Mouse (Mus musculus) neural tube, embryonic 11.5 days (tissue): ENCODE measurements at regions not wholly inside any gene's neighbourhood (a gene's known extent, or its start where the extent isn't known, plus 50 kb on each side); places are given as distances from the start of the nearest gene placed in this dataset.

Source experiments
- ATAC-seq: fragments of 200-750 bp; cut with Nextera tagmentation; 2 replicates; pipeline ENCODE4 v1.8.0; 2017; ENCODE audit warnings: moderate number of reproducible peaks, mild to moderate bottlenecking, moderate TSS enrichment, moderate library complexity; ENCODE audit not compliant: insufficient read depth, low FRiP score, low TSS enrichment
- DNase-seq: peaks from one replicate; pipeline ENCODE4 v3.0.0-alpha.2; 2015; ENCODE audit warnings: low spot score
- H3K27ac ChIP-seq: fragments of 300-500 bp; sonication (generic); 2 replicates; pipeline ENCODE4 v1.5.1; 2014; ENCODE audit warnings: low read depth, mild to moderate bottlenecking, low read length
- H3K27me3 ChIP-seq: fragments of 300-500 bp; sonication (generic); 2 replicates; pipeline ENCODE4 v1.6.1; 2014; ENCODE audit warnings: mild to moderate bottlenecking, low read length, mixed read lengths; ENCODE audit not compliant: control insufficient read depth, insufficient read depth
- H3K36me3 ChIP-seq: fragments of 300-500 bp; sonication (generic); 2 replicates; pipeline ENCODE4 v1.6.1; 2014; ENCODE audit warnings: mild to moderate bottlenecking, low read length, moderate library complexity, mixed read lengths; ENCODE audit not compliant: control insufficient read depth, insufficient read depth
- H3K4me1 ChIP-seq: fragments of 300-500 bp; sonication (generic); 2 replicates; pipeline ENCODE4 v1.6.1; 2014; ENCODE audit warnings: low read length, mixed read lengths; ENCODE audit not compliant: control insufficient read depth, insufficient read depth
- H3K4me2 ChIP-seq: fragments of 300-500 bp; sonication (generic); 2 replicates; pipeline ENCODE4 v1.6.1; 2014; ENCODE audit warnings: low read depth, mild to moderate bottlenecking, moderate library complexity
- H3K4me3 ChIP-seq: fragments of 300-500 bp; sonication (generic); 2 replicates; pipeline ENCODE4 v1.5.1; 2014; ENCODE audit warnings: low read depth, low read length
- H3K9ac ChIP-seq: fragments of 300-500 bp; sonication (generic); 2 replicates; pipeline ENCODE4 v1.6.1; 2014; ENCODE audit warnings: mild to moderate bottlenecking, low read length
- H3K9me3 ChIP-seq: fragments of 300-500 bp; sonication (generic); 2 replicates; pipeline ENCODE4 v1.6.1; 2016; ENCODE audit warnings: low read length; ENCODE audit not compliant: control insufficient read depth
- WGBS: fragments of 180-500 bp; shearing (Covaris S2); extraction: QIAGEN DNeasy Blood & Tissue Kit; methylation state at CpG from one replicate; pipeline ENCODE4 v1.1.7; 2014; 5-methylcytosine and 5-hydroxymethylcytosine counted together

GRCm38 (mm10) chr9:101596898-101597297, 264.7 kb upstream of the 9630041A04Rik start:
- whole genome bisulfite sequencing, result 88% methylated on average over 3 of the region's 3 CpGs
- H3K4me1 ChIP-seq, result no peaks in the 10 kb centered on the region
- H3K27ac ChIP-seq, result no peak overlapping the region
- no peaks in the 10 kb centered on the region for H3K36me3 ChIP-seq
- H3K4me3 ChIP-seq, result no peak overlapping the region
- no peaks in the 10 kb centered on the region for H3K9me3 ChIP-seq
- DNase-seq, result no peak
- ATAC-seq, result no peak
- no peak overlapping the region for H3K9ac ChIP-seq
- H3K4me2 ChIP-seq, result no peak overlapping the region
- no peaks in the 10 kb centered on the region for H3K27me3 ChIP-seq

- H3K4me3 ChIP-seq, result no peak overlapping the region
Measured at GRCm38 (mm10) chr9:101595101-101595650, 266.5 kb upstream of the 9630041A04Rik start.

DNA sequence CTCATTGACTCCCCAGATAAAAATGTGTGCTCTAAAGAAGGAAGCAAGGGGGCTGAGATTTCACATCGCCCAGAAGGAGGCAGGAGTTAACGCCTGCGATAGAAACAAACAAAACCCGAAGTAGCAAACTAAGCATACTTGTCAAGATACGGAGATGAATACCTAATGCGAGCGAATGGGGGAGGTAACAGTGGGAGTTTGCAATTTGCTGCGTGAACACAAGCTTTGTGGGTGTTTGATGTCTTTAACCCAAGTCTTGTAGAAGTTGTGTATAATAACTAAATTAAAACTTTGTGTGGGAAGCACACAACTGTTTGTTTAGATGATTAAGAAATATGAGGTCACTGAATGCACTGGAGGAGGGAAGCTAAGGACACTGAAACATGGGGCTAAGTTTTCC, 269.0 kb upstream of the 9630041A04Rik start:
- WGBS, result 80% methylated on average over 8 of the region's 8 CpGs
- Histone ChIP-seq H3K27ac (no peak overlapping the region), H3K4me1 (no peaks in the 10 kb centered on the region), H3K27me3 (no peaks in the 10 kb centered on the region), H3K9me3 (no peaks in the 10 kb centered on the region), H3K4me3 (no peak overlapping the region), H3K4me2 (no peak overlapping the region), H3K9ac (no peak overlapping the region), H3K36me3 (no peaks in the 10 kb centered on the region)
- no peak for ATAC-seq
- DNase-seq, result no peak

More at GRCm38 (mm10) chr9:101595101-101595650, 266.5 kb upstream of the 9630041A04Rik start:
- H3K9ac ChIP-seq, result no peak overlapping the region
- DNase-seq (no peak), ATAC-seq (no peak)
- no peak overlapping the region for H3K27ac ChIP-seq
- 86% methylated on average over 14 of the region's 14 CpGs for WGBS
- H3K4me2 ChIP-seq, result no peak overlapping the region
- no peaks in the 10 kb centered on the region for H3K36me3 ChIP-seq
- no peaks in the 10 kb centered on the region for H3K27me3 ChIP-seq
- H3K9me3 ChIP-seq, result no peaks in the 10 kb centered on the region
- no peaks in the 10 kb centered on the region for H3K4me1 ChIP-seq

DNA sequence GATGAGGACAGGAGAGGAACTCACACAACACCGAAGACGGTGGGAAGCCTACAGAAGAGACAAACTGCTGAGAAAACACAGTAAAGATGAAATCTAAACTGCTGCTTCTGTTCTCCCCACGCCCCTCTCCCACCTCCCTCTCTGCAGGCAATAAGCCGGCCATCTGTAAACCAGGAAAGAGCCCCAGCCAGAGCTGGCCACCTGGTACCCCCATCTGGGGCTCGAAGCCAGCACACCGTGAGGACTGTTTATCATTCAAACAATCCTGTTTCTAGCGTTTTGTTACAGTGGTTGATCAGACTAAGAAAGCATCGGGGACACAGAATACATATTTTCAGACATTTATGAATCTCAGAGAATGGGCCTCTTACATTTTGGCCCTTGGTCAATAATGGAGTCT, 270.0 kb upstream of the 9630041A04Rik start:
- ATAC-seq (no peak), DNase-seq (no peak)
- H3K4me2 ChIP-seq, result no peak overlapping the region
- no peaks in the 10 kb centered on the region for H3K36me3 ChIP-seq
- H3K27ac ChIP-seq, result no peak overlapping the region
- no peaks in the 10 kb centered on the region for H3K27me3 ChIP-seq
- H3K9ac ChIP-seq, result no peak overlapping the region
- no peak overlapping the region for H3K4me3 ChIP-seq
- WGBS, result 43% methylated on average over 8 of the region's 8 CpGs
- H3K9me3 ChIP-seq, result no peaks in the 10 kb centered on the region
- no peaks in the 10 kb centered on the region for H3K4me1 ChIP-seq

- no peaks in the 10 kb centered on the region for H3K27me3 ChIP-seq
Measured at GRCm38 (mm10) chr9:101590310-101590709, 271.3 kb upstream of the 9630041A04Rik start.

GRCm38 (mm10) chr9:101581064-101581463, 280.6 kb upstream of the 9630041A04Rik start:
- Histone ChIP-seq H3K4me3 (no peak overlapping the region), H3K9ac (no peak overlapping the region), H3K4me2 (no peak overlapping the region), H3K9me3 (no peaks in the 10 kb centered on the region; the same call in 1 of the 2 replicates), H3K4me1 (no peaks in the 10 kb centered on the region), H3K36me3 (no peaks in the 10 kb centered on the region), H3K27me3 (no peaks in the 10 kb centered on the region), H3K27ac (no peak overlapping the region)
- ATAC-seq, result no peak
- no peak for DNase-seq
- WGBS, result 92% methylated on average over 4 of the region's 4 CpGs

More at GRCm38 (mm10) chr9:101590310-101590709, 271.3 kb upstream of the 9630041A04Rik start:
- Histone ChIP-seq H3K4me3 (no peak overlapping the region), H3K9ac (no peak overlapping the region), H3K4me1 (no peaks in the 10 kb centered on the region), H3K4me2 (no peak overlapping the region), H3K9me3 (no peaks in the 10 kb centered on the region), H3K27ac (no peak overlapping the region), H3K36me3 (no peaks in the 10 kb centered on the region)
- DNase-seq (no peak), ATAC-seq (no peak)
- WGBS, result 86% methylated on average over 3 of the region's 3 CpGs

GRCm38 (mm10) chr9:101570714-101571113, 290.9 kb upstream of the 9630041A04Rik start:
- no peak overlapping the region for H3K27ac ChIP-seq
- no peak overlapping the region for H3K4me3 ChIP-seq
- no peaks in the 10 kb centered on the region for H3K4me1 ChIP-seq
- no peaks in the 10 kb centered on the region for H3K9me3 ChIP-seq
- H3K27me3 ChIP-seq, result no peaks in the 10 kb centered on the region
- H3K36me3 ChIP-seq, result no peaks in the 10 kb centered on the region
- 8% methylated on average over 4 of the region's 4 CpGs for WGBS
- DNase-seq (no peak), ATAC-seq (no peak)
- no peak overlapping the region for H3K4me2 ChIP-seq
- H3K9ac ChIP-seq, result no peak overlapping the region

DNA sequence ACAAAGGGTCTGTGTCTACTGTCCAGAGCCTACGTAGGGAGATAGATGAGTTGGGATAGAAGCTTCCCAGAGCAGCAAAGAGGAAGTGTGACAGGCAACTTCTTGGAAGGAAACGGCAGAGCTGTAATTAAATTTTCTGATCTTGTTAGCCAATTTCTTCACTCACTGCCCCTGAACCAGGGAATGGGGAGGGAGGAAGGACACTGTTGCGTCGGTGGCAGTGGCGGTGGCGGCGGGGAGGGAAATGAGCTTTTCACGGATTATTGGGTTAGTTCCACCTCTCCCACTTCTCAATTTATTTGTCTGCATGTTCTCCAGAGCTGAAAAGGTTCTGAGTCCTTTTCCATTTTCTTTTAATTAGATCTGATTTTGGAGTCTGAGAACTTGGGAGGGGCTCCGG, 298.4 kb upstream of the 9630041A04Rik start:
- Histone ChIP-seq H3K36me3 (no peaks in the 10 kb centered on the region), H3K27ac (no peak overlapping the region), H3K4me2 (no peak overlapping the region), H3K4me3 (no peak overlapping the region), H3K27me3 (no peaks in the 10 kb centered on the region), H3K9ac (no peak overlapping the region), H3K9me3 (no peaks in the 10 kb centered on the region), H3K4me1 (no peaks in the 10 kb centered on the region)
- no peak for ATAC-seq
- DNase-seq, result no peak
- 68% methylated on average over 9 of the region's 9 CpGs for WGBS

GRCm38 (mm10) chr9:101559366-101559765, 302.3 kb upstream of the 9630041A04Rik start:
- Histone ChIP-seq H3K36me3 (no peaks in the 10 kb centered on the region), H3K9ac (no peak overlapping the region), H3K9me3 (no peaks in the 10 kb centered on the region), H3K4me2 (no peak overlapping the region), H3K4me1 (0 out of 2 replicates have a peak, but pooled peaks cover 2% of the 10 kb centered on the region), H3K27me3 (no peaks in the 10 kb centered on the region), H3K27ac (no peak overlapping the region), H3K4me3 (no peak overlapping the region)
- DNase-seq (no peak), ATAC-seq (no peak)
- WGBS, result 85% methylated on average over 11 of the region's 11 CpGs
